Mouse (Mus musculus) hindbrain, embryonic 12.5 days (tissue): ENCODE data around the gene Capn11. TPM values are rescaled to one million over a fixed set of nuclear protein-coding genes. Genes with fewer than 3 reads are reported as not detected.

Experiments used
- ATAC-seq: fragments of 200-750 bp; cut with Nextera tagmentation; 2 replicates; pipeline ENCODE4 v1.8.0; 2017; ENCODE audit warnings: moderate TSS enrichment; ENCODE audit not compliant: low FRiP score
- H3K27ac ChIP-seq: fragments of 300-500 bp; sonication (generic); 2 replicates; pipeline ENCODE4 v1.5.1; 2016; ENCODE audit warnings: mild to moderate bottlenecking
- H3K27me3 ChIP-seq: fragments of 300-500 bp; sonication (generic); 2 replicates; pipeline ENCODE4 v1.6.1; 2016; ENCODE audit warnings: mild to moderate bottlenecking
- H3K36me3 ChIP-seq: fragments of 300-500 bp; sonication (generic); 2 replicates; pipeline ENCODE4 v1.6.1; 2016; ENCODE audit warnings: mild to moderate bottlenecking
- H3K4me1 ChIP-seq: fragments of 300-500 bp; sonication (generic); 2 replicates; pipeline ENCODE4 v1.6.1; 2016
- H3K4me2 ChIP-seq: fragments of 300-500 bp; sonication (generic); replicated peaks from 2 replicates; pipeline ENCODE4 v1.6.1; 2016; ENCODE audit warnings: mild to moderate bottlenecking
- H3K4me3 ChIP-seq: fragments of 300-500 bp; sonication (generic); 2 replicates; pipeline ENCODE4 v1.5.1; 2016; ENCODE audit warnings: mild to moderate bottlenecking
- H3K9ac ChIP-seq: fragments of 300-500 bp; sonication (generic); 2 replicates; pipeline ENCODE4 v1.6.1; 2016; ENCODE audit warnings: mild to moderate bottlenecking, moderate library complexity
- H3K9me3 ChIP-seq: fragments of 300-500 bp; sonication (generic); replicated peaks from 2 replicates; pipeline ENCODE4 v1.6.1; 2016; ENCODE audit warnings: mild to moderate bottlenecking
- WGBS: fragments of 180-500 bp; shearing (Covaris S2); methylation state at CpG from one replicate; pipeline ENCODE4 v1.1.7; 2016; 5-methylcytosine and 5-hydroxymethylcytosine counted together
- polyA plus RNA-seq: library from polyadenylated mRNA; unstranded; fragments of >200 nt; fragmentation: Nextera tagmentation; extraction: Ambion mirVana; gene quantifications from 2 replicates; pipeline ENCODE4 v1.2.1, GENCODE M21; 2016

Gene Capn11
- polyA plus RNA-seq, 1 experiment from 2014 or later = 1.4 TPM

- WGBS = 27% methylated on average over 7 of the region's 7 CpGs
- no peak for ATAC-seq
- Histone ChIP-seq H3K9me3 (no peaks in the 10 kb centered on the region), H3K4me1 (peaks cover 11% of the 10 kb centered on the region), H3K9ac (no peak overlapping the region), H3K27me3 (no peaks in the 10 kb centered on the region), H3K4me2 (no peak overlapping the region), H3K4me3 (no peak overlapping the region), H3K36me3 (peaks cover 56% of the 10 kb centered on the region), H3K27ac (no peak overlapping the region)
Measured at GRCm38 (mm10) chr17:45678106-45678505, 19.0 kb upstream of the Capn11 start.

- no peak overlapping the region for H3K27ac ChIP-seq
- 92% methylated on average over 2 of the region's 2 CpGs for WGBS
- H3K36me3 ChIP-seq = peaks cover 95% of the 10 kb centered on the region
Measured at GRCm38 (mm10) chr17:45672598-45672997, 13.5 kb upstream of the Capn11 start.

GRCm38 (mm10) chr17:45671821-45672220 lies 12.7 kb upstream of the Capn11 start:
- Histone ChIP-seq H3K4me2 (no peak overlapping the region), H3K9me3 (no peaks in the 10 kb centered on the region), H3K27ac (no peak overlapping the region), H3K9ac (no peak overlapping the region), H3K4me3 (no peak overlapping the region), H3K36me3 (peaks cover 96% of the 10 kb centered on the region), H3K4me1 (no peaks in the 10 kb centered on the region), H3K27me3 (no peaks in the 10 kb centered on the region)
- WGBS = 97% methylated on average over 1 of the region's 1 CpGs
- no peak for ATAC-seq

More at GRCm38 (mm10) chr17:45672598-45672997, 13.5 kb upstream of the Capn11 start:
- Histone ChIP-seq H3K9me3 (no peaks in the 10 kb centered on the region), H3K4me2 (no peak overlapping the region), H3K4me3 (no peak overlapping the region), H3K27me3 (no peaks in the 10 kb centered on the region), H3K4me1 (no peaks in the 10 kb centered on the region), H3K9ac (no peak overlapping the region)
- ATAC-seq = no peak

- Histone ChIP-seq H3K4me1 (no peaks in the 10 kb centered on the region; the same call in 1 of the 2 replicates), H3K4me3 (no peak overlapping the region), H3K36me3 (peaks cover 90% of the 10 kb centered on the region), H3K27ac (no peak overlapping the region), H3K9me3 (no peaks in the 10 kb centered on the region), H3K27me3 (no peaks in the 10 kb centered on the region), H3K9ac (no peak overlapping the region), H3K4me2 (no peak overlapping the region)
- ATAC-seq = no peak
- 90% methylated on average over 10 of the region's 10 CpGs for WGBS
Measured at GRCm38 (mm10) chr17:45667986-45668385, 8.9 kb upstream of the Capn11 start.

GRCm38 (mm10) chr17:45667481-45667880 lies 8.4 kb upstream of the Capn11 start:
- H3K9me3 ChIP-seq = no peaks in the 10 kb centered on the region
- H3K27ac ChIP-seq = no peak overlapping the region
- H3K27me3 ChIP-seq = no peaks in the 10 kb centered on the region
- H3K9ac ChIP-seq = no peak overlapping the region
- 92% methylated on average over 9 of the region's 10 CpGs for WGBS
- no peak overlapping the region for H3K4me3 ChIP-seq
- H3K4me1 ChIP-seq = no peaks in the 10 kb centered on the region; the same call in 1 of the 2 replicates
- no peak overlapping the region for H3K4me2 ChIP-seq
- H3K36me3 ChIP-seq = peaks cover 90% of the 10 kb centered on the region
- no peak for ATAC-seq

- Histone ChIP-seq H3K9me3 (no peaks in the 10 kb centered on the region), H3K4me1 (no peaks in the 10 kb centered on the region; the same call in 1 of the 2 replicates), H3K27me3 (no peaks in the 10 kb centered on the region), H3K36me3 (peaks cover 90% of the 10 kb centered on the region), H3K4me2 (no peak overlapping the region), H3K4me3 (no peak overlapping the region), H3K9ac (no peak overlapping the region), H3K27ac (no peak overlapping the region)
- 84% methylated on average over 11 of the region's 11 CpGs for WGBS
- ATAC-seq = no peak
Measured at GRCm38 (mm10) chr17:45666091-45666490, 7.0 kb upstream of the Capn11 start.

- peaks cover 75% of the 10 kb centered on the region for H3K36me3 ChIP-seq
- no peaks in the 10 kb centered on the region for H3K9me3 ChIP-seq
- H3K4me3 ChIP-seq = no peak overlapping the region
- no peak for ATAC-seq
- H3K4me2 ChIP-seq = no peak overlapping the region
- H3K4me1 ChIP-seq = peaks cover 2% of the 10 kb centered on the region; the same call in 1 of the 2 replicates
- H3K27ac ChIP-seq = no peak overlapping the region
- no peak overlapping the region for H3K9ac ChIP-seq
- WGBS = 89% methylated on average over 13 of the region's 13 CpGs
- no peaks in the 10 kb centered on the region for H3K27me3 ChIP-seq
Measured at GRCm38 (mm10) chr17:45664608-45665007, 5.5 kb upstream of the Capn11 start.

GRCm38 (mm10) chr17:45663106-45663919 lies 4.2 kb upstream of the Capn11 start:
- ATAC-seq = peak; percentile 63
- 0 out of 2 replicates have a peak overlapping the region, but pooled peaks have one; percentile 21 for H3K4me2 ChIP-seq

GRCm38 (mm10) chr17:45655820-45656219 lies 3.3 kb downstream of the Capn11 start:
- WGBS = 24% methylated on average over 6 of the region's 6 CpGs

More at GRCm38 (mm10) chr17:45663106-45663919, 4.2 kb upstream of the Capn11 start:
- WGBS = 28% methylated on average over 27 of the region's 27 CpGs
- Histone ChIP-seq H3K9me3 (no peaks in the 10 kb centered on the region), H3K4me3 (no peak overlapping the region), H3K4me1 (peaks cover 2% of the 10 kb centered on the region; the same call in 1 of the 2 replicates), H3K9ac (no peak overlapping the region; the same call in 1 of the 2 replicates), H3K36me3 (peaks cover 62% of the 10 kb centered on the region), H3K27ac (no peak overlapping the region), H3K27me3 (no peaks in the 10 kb centered on the region)

GRCm38 (mm10) chr17:45653233-45653632 lies 5.9 kb downstream of the Capn11 start:
- 77% methylated on average over 7 of the region's 7 CpGs for WGBS
- Histone ChIP-seq H3K27ac (no peak overlapping the region), H3K9me3 (no peaks in the 10 kb centered on the region), H3K9ac (no peak overlapping the region), H3K36me3 (no peaks in the 10 kb centered on the region), H3K4me3 (no peak overlapping the region), H3K4me1 (no peaks in the 10 kb centered on the region), H3K27me3 (no peaks in the 10 kb centered on the region), H3K4me2 (no peak overlapping the region)
- ATAC-seq = no peak

More at GRCm38 (mm10) chr17:45655820-45656219, 3.3 kb downstream of the Capn11 start:
- no peak for ATAC-seq
- Histone ChIP-seq H3K4me2 (no peak overlapping the region), H3K36me3 (no peaks in the 10 kb centered on the region), H3K9me3 (no peaks in the 10 kb centered on the region), H3K4me3 (no peak overlapping the region), H3K27ac (no peak overlapping the region), H3K4me1 (no peaks in the 10 kb centered on the region), H3K9ac (no peak overlapping the region), H3K27me3 (no peaks in the 10 kb centered on the region)

- H3K27me3 ChIP-seq = no peaks in the 10 kb centered on the region; the same call in 1 of the 2 replicates
- H3K9me3 ChIP-seq = no peaks in the 10 kb centered on the region
- H3K9ac ChIP-seq = no peak overlapping the region
- WGBS = 93% methylated on average over 4 of the region's 4 CpGs
- no peak overlapping the region for H3K4me2 ChIP-seq
- H3K36me3 ChIP-seq = no peaks in the 10 kb centered on the region
- H3K27ac ChIP-seq = no peak overlapping the region
- H3K4me3 ChIP-seq = no peak overlapping the region
- H3K4me1 ChIP-seq = no peaks in the 10 kb centered on the region
- ATAC-seq = no peak
Measured at GRCm38 (mm10) chr17:45644185-45644584, 14.9 kb downstream of the Capn11 start.

- H3K4me2 ChIP-seq = no peak overlapping the region
- H3K27ac ChIP-seq = no peak overlapping the region
- WGBS = 15% methylated on average over 12 of the region's 12 CpGs
- H3K9ac ChIP-seq = no peak overlapping the region
- H3K36me3 ChIP-seq = no peaks in the 10 kb centered on the region
- H3K9me3 ChIP-seq = no peaks in the 10 kb centered on the region
- no peak overlapping the region for H3K4me3 ChIP-seq
- no peaks in the 10 kb centered on the region for H3K4me1 ChIP-seq
- ATAC-seq = peak; percentile 38; the same call in 1 of the 2 replicates
- no peaks in the 10 kb centered on the region; the same call in 1 of the 2 replicates for H3K27me3 ChIP-seq
Measured at GRCm38 (mm10) chr17:45642701-45643100, 16.4 kb downstream of the Capn11 start.
